Mouse (Mus musculus) embryonic facial prominence, embryonic 11.5 days (tissue): ENCODE measurements around the gene Hs6st1. TPM values are rescaled to one million over a fixed set of nuclear protein-coding genes. Genes with fewer than 3 reads are reported as not detected.

Experiments used
- ATAC-seq: fragments of 200-750 bp; cut with Nextera tagmentation; replicated peaks from 2 replicates; pipeline ENCODE4 v1.8.0; 2017; ENCODE audit warnings: low read depth; ENCODE audit not compliant: insufficient number of reproducible peaks, low FRiP score, low TSS enrichment
- DNase-seq: peaks from one replicate; pipeline ENCODE4 v3.0.0-alpha.2; 2015; ENCODE audit warnings: low spot score
- H3K27ac ChIP-seq: fragments of 300-500 bp; sonication (generic); replicated peaks from 2 replicates; pipeline ENCODE4 v1.5.1; 2014; ENCODE audit warnings: mild to moderate bottlenecking, low read depth, low read length, control low read depth
- H3K27me3 ChIP-seq: fragments of 300-500 bp; sonication (generic); 2 replicates; pipeline ENCODE4 v1.6.1; 2014; ENCODE audit warnings: mild to moderate bottlenecking, low read length, moderate library complexity, mixed read lengths; ENCODE audit not compliant: control insufficient read depth, insufficient read depth
- H3K36me3 ChIP-seq: fragments of 300-500 bp; sonication (generic); replicated peaks from 2 replicates; pipeline ENCODE4 v1.6.1; 2014; ENCODE audit warnings: low read depth, mild to moderate bottlenecking, low read length, moderate library complexity, mixed read lengths; ENCODE audit not compliant: control insufficient read depth, insufficient read depth
- H3K4me1 ChIP-seq: fragments of 300-500 bp; sonication (generic); 2 replicates; pipeline ENCODE4 v1.6.1; 2014; ENCODE audit warnings: low read length, mixed read lengths; ENCODE audit not compliant: control insufficient read depth, insufficient read depth
- H3K4me2 ChIP-seq: fragments of 300-500 bp; sonication (generic); 2 replicates; pipeline ENCODE4 v1.6.1; 2014; ENCODE audit warnings: low read depth, mild to moderate bottlenecking, control low read depth, low read length, moderate library complexity
- H3K4me3 ChIP-seq: fragments of 300-500 bp; sonication (generic); 2 replicates; pipeline ENCODE4 v1.5.1; 2014; ENCODE audit warnings: low read depth, low read length, control low read depth
- H3K9ac ChIP-seq: fragments of 300-500 bp; sonication (generic); replicated peaks from 2 replicates; pipeline ENCODE4 v1.6.1; 2014; ENCODE audit warnings: mild to moderate bottlenecking, control low read depth, low read length
- H3K9me3 ChIP-seq: fragments of 300-500 bp; sonication (generic); replicated peaks from 2 replicates; pipeline ENCODE4 v1.6.1; 2016; ENCODE audit warnings: mild to moderate bottlenecking, low read length, inconsistent platforms, mixed read lengths; ENCODE audit not compliant: control insufficient read depth
- WGBS: fragments of 180-500 bp; shearing (Covaris S2); extraction: QIAGEN DNeasy Blood & Tissue Kit; methylation state at CpG from one replicate; pipeline ENCODE4 v1.1.7; 2014; 5-methylcytosine and 5-hydroxymethylcytosine counted together
- polyA plus RNA-seq: library from polyadenylated mRNA; unstranded; fragments of >200 nt; fragmentation: Nextera tagmentation; extraction: Ambion mirVana; gene quantifications from 2 replicates; pipeline ENCODE4 v1.2.1, GENCODE M21; 2014

Gene Hs6st1
- polyA plus RNA-seq, 1 experiment from 2014 or later = 10.9 TPM

- 83% methylated on average over 6 of the region's 6 CpGs for WGBS
- H3K27me3 ChIP-seq = peaks cover 6% of the 10 kb centered on the region; the same call in 1 of the 2 replicates
- no peaks in the 10 kb centered on the region for H3K36me3 ChIP-seq
- ATAC-seq (no peak), DNase-seq (no peak)
- peaks cover 6% of the 10 kb centered on the region for H3K4me1 ChIP-seq
- no peaks in the 10 kb centered on the region for H3K9me3 ChIP-seq
- H3K27ac ChIP-seq = no peak overlapping the region
- no peak overlapping the region for H3K9ac ChIP-seq
- no peak overlapping the region for H3K4me2 ChIP-seq
- no peak overlapping the region for H3K4me3 ChIP-seq
Measured at GRCm38 (mm10) chr1:36066216-36066980, 1.8 kb upstream of the Hs6st1 start.

- Histone ChIP-seq H3K4me1 (peaks cover 6% of the 10 kb centered on the region), H3K36me3 (no peaks in the 10 kb centered on the region), H3K4me2 (no peak overlapping the region), H3K9me3 (no peaks in the 10 kb centered on the region), H3K27ac (no peak overlapping the region), H3K4me3 (no peak overlapping the region), H3K9ac (no peak overlapping the region), H3K27me3 (peaks cover 6% of the 10 kb centered on the region; the same call in 1 of the 2 replicates)
- ATAC-seq (no peak), DNase-seq (no peak)
- 67% methylated on average over 4 of the region's 4 CpGs for WGBS
Measured at GRCm38 (mm10) chr1:36067201-36067600, 999 bp upstream of the Hs6st1 start.

- ATAC-seq (no peak), DNase-seq (no peak)
- peaks cover 6% of the 10 kb centered on the region for H3K4me1 ChIP-seq
- peak overlapping the region; percentile 79; the same call in 1 of the 2 replicates for H3K9ac ChIP-seq
- WGBS = 19% methylated on average over 12 of the region's 12 CpGs
- H3K4me2 ChIP-seq = peak overlapping the region; percentile 96
- H3K4me3 ChIP-seq = peak overlapping the region; percentile 75
- no peak overlapping the region for H3K27ac ChIP-seq
- peaks cover 6% of the 10 kb centered on the region; the same call in 1 of the 2 replicates for H3K27me3 ChIP-seq
- H3K9me3 ChIP-seq = no peaks in the 10 kb centered on the region
- no peaks in the 10 kb centered on the region for H3K36me3 ChIP-seq
Measured at GRCm38 (mm10) chr1:36067611-36068010, 589 bp upstream of the Hs6st1 start.

- peaks cover 6% of the 10 kb centered on the region; the same call in 1 of the 2 replicates for H3K27me3 ChIP-seq
- peak overlapping the region; percentile 96 for H3K4me2 ChIP-seq
- peak overlapping the region; percentile 13; the same call in 1 of the 2 replicates for H3K27ac ChIP-seq
- WGBS = under 1% methylated on average over 44 of the region's 76 CpGs
- ATAC-seq (peak; percentile 14), DNase-seq (peak; percentile 63)
- peak overlapping the region; percentile 79 for H3K9ac ChIP-seq
- H3K4me3 ChIP-seq = peak overlapping the region; percentile 75
- no peaks in the 10 kb centered on the region for H3K36me3 ChIP-seq
- H3K9me3 ChIP-seq = no peaks in the 10 kb centered on the region
- H3K4me1 ChIP-seq = peaks cover 6% of the 10 kb centered on the region
Measured at GRCm38 (mm10) chr1:36068531-36069120, 426 bp downstream of the Hs6st1 start.

- DNase-seq = no peak
- Histone ChIP-seq H3K4me2 (peak overlapping the region; percentile 96), H3K4me3 (peak overlapping the region; percentile 75), H3K9ac (peak overlapping the region; percentile 79), H3K9me3 (no peaks in the 10 kb centered on the region), H3K27me3 (peaks cover 6% of the 10 kb centered on the region; the same call in 1 of the 2 replicates), H3K36me3 (no peaks in the 10 kb centered on the region), H3K4me1 (peaks cover 6% of the 10 kb centered on the region), H3K27ac (no peak overlapping the region)
- WGBS = 3% methylated on average over 13 of the region's 13 CpGs
- 0 out of 2 replicates have a peak, but pooled peaks have one; percentile 11 for ATAC-seq
Measured at GRCm38 (mm10) chr1:36069291-36069771, 1.1 kb downstream of the Hs6st1 start.

- Histone ChIP-seq H3K27ac (no peak overlapping the region), H3K4me2 (peak overlapping the region; percentile 96), H3K9me3 (no peaks in the 10 kb centered on the region), H3K27me3 (peaks cover 6% of the 10 kb centered on the region; the same call in 1 of the 2 replicates), H3K4me3 (peak overlapping the region; percentile 75), H3K4me1 (peaks cover 6% of the 10 kb centered on the region), H3K36me3 (no peaks in the 10 kb centered on the region), H3K9ac (0 out of 2 replicates have a peak overlapping the region, but pooled peaks have one; percentile 7)
- 67% methylated on average over 6 of the region's 6 CpGs for WGBS
- DNase-seq (no peak), ATAC-seq (no peak)
Measured at GRCm38 (mm10) chr1:36070190-36070589, 2.0 kb downstream of the Hs6st1 start.

GRCm38 (mm10) chr1:36070740-36071139 lies 2.5 kb downstream of the Hs6st1 start:
- Histone ChIP-seq H3K4me2 (peak overlapping the region; percentile 96), H3K9me3 (no peaks in the 10 kb centered on the region), H3K27me3 (peaks cover 6% of the 10 kb centered on the region; the same call in 1 of the 2 replicates), H3K4me1 (peaks cover 3% of the 10 kb centered on the region), H3K9ac (0 out of 2 replicates have a peak overlapping the region, but pooled peaks have one; percentile 7), H3K36me3 (no peaks in the 10 kb centered on the region), H3K4me3 (peak overlapping the region; percentile 75), H3K27ac (no peak overlapping the region)
- DNase-seq (no peak), ATAC-seq (no peak)
- WGBS = 63% methylated on average over 3 of the region's 3 CpGs
